Mouse (Mus musculus): Measurements from ENCODE around the gene Tmem273. TPM values are rescaled to one million over a fixed set of nuclear protein-coding genes. Genes with fewer than 3 reads are reported as not detected.
A peak's percentile ranks its signal among the peaks of the same experiment; 100 is the strongest.

Gene Tmem273
- total RNA-seq, 2 experiments from 2014 or later: 0.39 to 0.50 TPM

DNA sequence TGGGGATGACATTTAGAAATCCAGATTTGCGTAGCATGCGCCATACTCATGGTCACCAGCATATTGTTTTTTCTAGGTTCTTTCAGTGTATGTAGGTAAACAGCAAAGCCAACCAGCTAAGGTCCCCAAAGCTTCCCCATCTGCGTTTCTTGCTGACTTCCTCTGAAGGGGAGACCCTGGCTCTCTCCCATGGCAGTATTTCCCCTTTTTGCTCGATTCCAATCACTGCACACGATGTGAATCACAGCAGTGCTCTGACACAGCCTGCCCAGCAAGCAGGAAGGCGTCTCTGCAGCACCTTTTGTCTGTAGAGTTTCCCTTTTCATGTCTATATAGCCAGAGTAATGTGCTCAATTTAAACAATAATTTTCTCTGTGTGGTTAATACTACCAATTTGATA lies 26.7 kb downstream of the Tmem273 start:
- peak in 1 of 2 experiments; percentile 33 for DNase-seq

GRCm38 (mm10) chr14:32814961-32815360 lies 29.2 kb downstream of the Tmem273 start:
- DNase-seq: no peak

GRCm38 (mm10) chr14:32816533-32816932 lies 30.8 kb downstream of the Tmem273 start:
- DNase-seq: no peak

DNA sequence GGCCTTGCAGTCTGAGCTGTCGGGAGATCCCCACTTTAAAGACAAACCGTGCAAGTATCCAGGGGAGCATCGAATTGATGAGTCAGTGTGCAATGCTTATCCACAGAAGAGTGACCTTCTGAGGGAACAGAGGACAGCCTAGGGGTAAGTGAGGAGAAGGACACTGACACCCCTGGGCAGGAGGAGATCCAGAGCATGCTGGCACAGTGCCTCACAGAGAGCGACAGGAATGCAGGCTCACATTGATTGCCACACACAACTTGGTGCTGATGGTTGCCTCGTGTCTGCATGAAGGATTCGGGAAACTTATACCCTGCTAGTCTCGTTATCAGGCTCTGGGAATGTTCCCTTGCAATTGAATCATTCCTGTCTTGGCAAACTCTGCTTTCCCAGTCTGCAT lies 31.5 kb downstream of the Tmem273 start:
- peak; percentile 53 to 60 for DNase-seq

- peak in 1 of 2 experiments; percentile 31 for DNase-seq
These were observed 33.5 kb downstream of the Tmem273 start for GRCm38 (mm10) chr14:32819297-32819696.

DNA sequence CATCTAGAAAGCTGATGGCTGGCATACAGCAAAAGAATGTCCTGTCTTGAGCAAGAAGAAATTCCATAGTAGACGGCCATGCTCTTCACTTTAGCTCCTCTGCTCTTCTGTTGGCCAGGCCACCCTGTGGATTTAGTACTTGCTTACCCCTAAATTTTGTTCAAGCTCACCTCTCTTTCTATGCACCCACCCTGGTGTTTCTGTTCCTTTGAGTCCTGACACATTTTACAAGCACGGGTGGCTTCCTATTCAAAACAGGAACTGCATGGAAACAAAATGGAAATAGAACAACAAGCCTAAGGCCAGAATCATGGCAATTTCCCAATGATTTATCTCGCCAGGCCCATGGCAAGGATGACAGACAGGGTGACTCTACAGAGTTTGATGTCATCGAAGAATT lies 37.0 kb downstream of the Tmem273 start:
- no peak for DNase-seq

- DNase-seq: no peak
These were observed 38.1 kb downstream of the Tmem273 start for GRCm38 (mm10) chr14:32823861-32824260.

DNA sequence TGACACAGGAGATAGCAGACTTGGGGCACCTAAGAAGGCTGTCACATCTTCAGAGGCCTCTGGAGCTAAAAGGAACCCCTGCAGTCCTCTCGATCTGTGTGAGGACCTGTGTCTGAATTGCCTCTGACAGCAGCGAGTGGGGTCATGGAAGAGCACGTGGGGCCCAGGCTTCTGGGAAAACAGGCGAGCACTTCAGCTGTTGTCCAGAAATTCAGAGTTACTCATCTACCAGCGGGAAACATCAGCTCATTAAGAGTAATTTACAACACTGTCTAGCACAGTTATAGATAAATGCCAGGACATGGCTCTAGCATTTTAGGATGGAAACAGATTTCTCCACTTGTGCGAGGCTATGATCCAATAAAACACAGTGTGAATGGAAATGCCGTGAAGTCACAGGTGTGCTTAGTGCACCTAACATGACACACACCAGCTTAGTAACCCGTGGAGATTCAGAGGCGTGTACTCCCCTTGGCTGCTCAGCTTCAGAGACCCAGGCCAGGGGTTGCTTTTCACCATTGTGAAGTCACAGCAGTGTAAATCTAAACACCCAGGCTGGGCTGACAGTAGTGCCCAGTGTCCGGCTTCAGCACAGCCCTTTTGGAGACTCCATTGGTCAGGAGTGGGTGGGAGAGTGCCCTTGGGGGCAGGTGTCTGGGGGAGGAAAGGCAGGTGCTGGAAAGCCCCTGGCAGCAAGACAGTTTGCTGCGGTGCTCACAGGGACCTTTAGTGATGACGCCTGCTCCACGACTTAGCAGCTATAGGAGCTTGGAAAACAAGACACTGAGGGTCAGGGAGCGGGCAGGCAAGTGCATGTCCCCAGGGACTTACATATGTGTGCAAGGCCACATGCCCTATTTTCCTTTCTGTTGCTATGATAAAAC lies 38.7 kb downstream of the Tmem273 start:
- DNase-seq: no peak

DNA sequence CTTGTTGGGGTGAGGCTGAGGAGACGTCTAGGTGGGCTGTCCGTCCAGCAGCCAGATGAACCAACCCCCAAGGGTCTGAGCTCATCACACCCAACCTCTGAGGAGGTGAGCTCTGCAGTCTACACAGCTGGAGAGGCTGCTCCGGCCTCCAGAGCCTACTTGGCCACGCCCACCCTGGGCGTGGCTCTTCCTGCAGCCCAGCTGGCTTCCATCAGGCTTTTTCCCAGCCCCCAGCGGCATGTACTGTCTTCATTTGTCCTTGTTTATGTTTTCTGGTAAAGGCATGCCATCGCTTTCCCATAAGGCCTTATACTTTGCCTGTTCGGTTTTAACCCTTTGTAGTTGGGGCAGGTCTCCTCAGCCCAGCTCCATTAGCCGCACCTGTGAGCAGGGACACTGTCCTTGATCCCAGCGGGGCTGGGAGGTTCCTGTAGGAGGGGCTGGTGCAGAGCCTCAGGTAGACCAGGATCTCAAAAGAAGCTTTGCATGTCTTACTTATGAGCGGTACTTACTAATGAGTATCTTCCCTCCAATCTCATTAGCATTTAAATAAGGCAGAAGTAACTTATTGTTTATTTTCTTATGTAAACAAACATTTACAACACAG lies 39.8 kb downstream of the Tmem273 start:
- DNase-seq: peak; percentile 37 to 51

- peak; percentile 68 to 79 for DNase-seq
These were observed 41.4 kb downstream of the Tmem273 start for GRCm38 (mm10) chr14:32827165-32827564.

DNA sequence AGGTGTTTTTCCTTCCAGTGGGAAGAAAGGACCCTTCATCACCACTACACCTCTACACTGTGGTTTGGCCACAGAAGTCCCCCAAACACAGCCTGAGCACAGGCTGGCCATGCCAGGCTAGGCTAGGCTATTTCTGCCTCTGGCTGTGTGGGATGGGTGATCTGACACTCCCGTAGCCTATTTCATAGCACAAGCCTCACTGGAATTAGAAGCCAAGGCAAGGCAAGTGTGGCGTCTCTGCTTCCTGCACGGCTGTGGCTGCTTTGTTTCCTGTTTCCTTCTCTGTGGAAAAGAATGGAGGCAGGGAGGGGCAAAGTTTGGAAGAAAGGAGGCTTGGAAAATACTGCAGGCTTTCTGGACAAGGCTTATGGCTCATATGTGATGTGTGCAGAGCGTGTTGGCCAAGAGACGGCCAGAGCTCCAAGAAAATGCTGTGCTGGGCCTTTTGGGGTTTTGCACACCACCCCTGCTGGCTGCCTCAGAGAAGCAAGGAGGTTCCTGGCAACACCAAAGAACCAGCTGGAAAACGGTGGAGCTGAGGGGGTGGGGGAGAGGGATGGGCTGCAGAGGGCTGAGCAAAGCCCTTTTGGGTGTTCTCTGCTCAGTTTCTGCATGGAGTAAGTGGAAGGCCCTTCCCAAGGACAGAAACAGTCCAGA lies 42.4 kb downstream of the Tmem273 start:
- DNase-seq: peak; percentile 69 to 83

GRCm38 (mm10) chr14:32833847-32834246 lies 48.1 kb downstream of the Tmem273 start, which contains the start of gene Fam170b:
Fam170b (plus strand) TSS chr14:32833962.
- no peak for DNase-seq

DNA sequence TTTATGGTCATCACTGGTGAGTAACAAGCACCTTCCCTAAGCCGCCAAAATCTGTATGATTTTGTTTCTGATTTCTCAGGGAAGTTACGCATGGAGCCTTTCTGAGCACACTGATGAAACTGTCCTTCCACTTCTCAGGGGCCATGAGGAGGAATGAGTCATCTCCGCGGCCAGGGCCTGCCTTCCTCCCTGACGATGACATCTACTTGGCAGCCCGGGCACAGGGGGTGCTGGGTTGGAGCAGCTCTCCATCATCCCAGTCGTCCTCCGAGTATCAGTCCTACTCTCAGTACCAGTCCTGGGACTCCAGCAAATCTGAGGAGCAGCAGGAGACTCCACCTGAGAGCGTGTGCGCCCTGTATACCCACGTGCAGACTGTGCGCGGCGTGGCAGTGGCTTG lies 49.4 kb downstream of the Tmem273 start:
- DNase-seq: no peak

DNA sequence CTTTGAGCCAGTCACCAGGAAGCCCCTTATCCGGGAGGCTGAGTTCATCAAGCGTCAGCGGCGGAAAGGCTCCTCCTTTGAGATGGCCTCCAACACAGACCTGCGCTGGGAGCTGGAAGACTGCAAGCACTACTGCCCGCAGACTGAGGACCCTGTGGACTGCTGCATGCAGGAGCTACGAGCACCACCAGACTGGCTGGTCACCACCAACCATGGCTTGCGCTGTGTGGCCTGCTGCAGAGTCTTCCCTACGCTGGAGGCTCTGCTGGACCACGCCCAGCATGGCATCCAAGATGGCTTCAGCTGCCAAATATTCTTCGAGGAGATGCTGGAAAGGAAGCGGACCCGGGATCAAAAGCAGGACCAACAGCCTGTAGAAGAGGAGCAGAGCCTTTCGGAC lies 49.8 kb downstream of the Tmem273 start:
- DNase-seq: no peak

- DNase-seq: no peak
These were observed 50.4 kb downstream of the Tmem273 start for GRCm38 (mm10) chr14:32836191-32836590.

GRCm38 (mm10) chr14:32842052-32842451 lies 56.3 kb downstream of the Tmem273 start:
- DNase-seq: no peak

GRCm38 (mm10) chr14:32854059-32854458 lies 68.3 kb downstream of the Tmem273 start:
- no peak for DNase-seq

GRCm38 (mm10) chr14:32856246-32856645 lies 70.5 kb downstream of the Tmem273 start:
- DNase-seq: no peak

GRCm38 (mm10) chr14:32856681-32857328 lies 71.0 kb downstream of the Tmem273 start, which contains the start of gene Vstm4:
Vstm4 (plus strand) TSS chr14:32856756.
- peak; percentile 76 to 82 for DNase-seq

GRCm38 (mm10) chr14:32858361-32858760 lies 72.6 kb downstream of the Tmem273 start:
- DNase-seq: no peak

DNA sequence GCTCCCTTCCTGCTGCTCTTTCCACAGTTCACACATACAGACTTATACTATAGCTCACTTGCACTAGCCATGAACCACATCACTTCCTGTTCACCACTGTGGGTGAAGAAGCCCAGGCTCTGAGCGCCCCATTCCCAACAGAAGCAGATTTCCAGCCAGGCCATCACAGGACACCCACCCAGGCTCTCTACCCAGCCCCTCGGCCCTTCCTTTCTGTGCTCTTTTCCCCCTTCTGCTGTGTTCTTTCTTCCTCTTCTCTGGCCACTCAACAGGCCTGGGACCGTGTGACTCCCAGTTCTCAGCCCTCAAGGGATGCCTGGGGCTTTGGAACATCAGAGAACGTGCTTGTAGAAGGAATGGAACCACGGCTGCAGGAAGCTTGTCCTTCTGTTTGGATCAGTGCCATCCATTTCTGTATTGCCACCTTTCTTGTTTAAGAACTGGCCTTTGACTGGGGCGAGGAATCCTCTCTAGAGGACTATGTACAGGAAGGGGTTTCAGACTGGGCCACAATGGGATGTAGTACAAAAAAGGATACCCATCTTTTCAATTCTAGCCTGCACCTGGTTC lies 73.3 kb downstream of the Tmem273 start:
- no peak for DNase-seq

Measured in heart, adult 18-20 months (tissue).